Comparison of ENCODE assay signal across 14 mouse cellular contexts in the genomic region with DNA sequence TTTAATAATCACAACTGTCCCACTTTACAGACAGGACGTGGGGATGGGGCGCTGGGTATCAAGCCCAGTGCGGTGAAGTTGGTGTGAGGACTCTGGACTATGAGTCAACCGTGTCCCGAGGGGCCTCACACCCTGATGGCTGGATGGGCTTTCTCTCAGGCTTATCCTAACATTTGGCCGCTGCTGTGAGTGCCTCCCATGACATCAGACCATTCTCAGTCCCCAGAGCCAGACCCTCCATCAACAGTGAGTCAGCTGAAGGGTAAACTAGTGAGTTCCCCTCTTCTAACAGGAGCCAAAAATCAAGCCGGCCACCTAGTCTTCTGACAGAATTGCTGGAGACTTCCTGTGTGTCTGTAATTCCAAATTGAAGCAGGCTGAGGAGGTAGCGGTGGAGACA.
DNase-seq lines count a peak whose midpoint lies in the region; ATAC-seq lines count a peak whose summit lies in the region.
"Had no signal": no experiment of that assay in that cellular context is flagged by ENCODE, and none has a peak within 500 bp of the region (broad histone marks: within the 10 kb centered on the region; RNA-seq: fewer than 3 reads in every experiment).

No protein-coding gene starts in this region.

- no peaks in the 10 kb centered on the region for H3K9me3 ChIP-seq in lung, embryonic 15.5 days
- H3K9me3 ChIP-seq in stomach, embryonic 14.5 days (ENCODE audit: control insufficient read depth, low read depth, low read length) = no peaks in the 10 kb centered on the region
- H3K9me3 ChIP-seq: kidney, embryonic 15.5 days; neural tube, embryonic 12.5 days had no signal

- no peaks in the 10 kb centered on the region for H3K27me3 ChIP-seq in lung, embryonic 15.5 days
- H3K27me3 ChIP-seq in stomach, embryonic 14.5 days (ENCODE audit: control insufficient read depth, insufficient read depth, low read length) = no peaks in the 10 kb centered on the region
- H3K27me3 ChIP-seq: kidney, embryonic 15.5 days; neural tube, embryonic 12.5 days had no signal

- peak overlapping the region; percentile 37 for H3K27ac ChIP-seq in lung, embryonic 15.5 days
- peak overlapping the region; percentile 33; the same call in 1 of the 2 replicates for H3K27ac ChIP-seq in stomach, embryonic 14.5 days (ENCODE audit: low read length)
- H3K27ac ChIP-seq: kidney, embryonic 15.5 days; neural tube, embryonic 12.5 days had no signal

- intact Hi-C loops in heart, postnatal 25 days (cut with DNase I) = no loop called here

- 0 out of 2 replicates have a peak, but pooled peaks have one; percentile 46 for ATAC-seq in lung, embryonic 15.5 days (ENCODE audit: borderline replicate concordance, extremely low read depth, low FRiP score, low TSS enrichment)
- ATAC-seq in granulocyte monocyte progenitor cell, adult 5-6 weeks (replicated peaks; ENCODE audit: poor library complexity, severe bottlenecking) = 0 out of 2 replicates have a peak, but pooled peaks have one; percentile 10
- ATAC-seq in stomach, embryonic 14.5 days (ENCODE audit: insufficient number of reproducible peaks, insufficient read depth, low FRiP score, low read depth) = no peak
- no peak for ATAC-seq in megakaryocyte-erythroid progenitor cell, adult 5-6 weeks (replicated peaks; ENCODE audit: low FRiP score, low TSS enrichment, poor library complexity, severe bottlenecking)

- WGBS in lung, embryonic 15.5 days = 48% methylated on average over 8 of the region's 8 CpGs
- 48% methylated on average over 8 of the region's 8 CpGs for WGBS in stomach, embryonic 14.5 days

- H3K4me2 ChIP-seq in lung, embryonic 15.5 days = no peak overlapping the region
- no peak overlapping the region for H3K4me2 ChIP-seq in stomach, embryonic 14.5 days (replicated peaks; ENCODE audit: low read depth, low read length)
- H3K4me2 ChIP-seq: kidney, embryonic 15.5 days; midbrain, embryonic 11.5 days; neural tube, embryonic 12.5 days had no signal

- no peak overlapping the region for H3K9ac ChIP-seq in lung, embryonic 15.5 days
- H3K9ac ChIP-seq in stomach, embryonic 14.5 days (replicated peaks; ENCODE audit: low read depth, low read length) = no peak overlapping the region
- H3K9ac ChIP-seq: kidney, embryonic 15.5 days; neural tube, embryonic 12.5 days had no signal

- H3K4me3 ChIP-seq in lung, embryonic 15.5 days = no peak overlapping the region
- H3K4me3 ChIP-seq in stomach, embryonic 14.5 days (ENCODE audit: low read depth, low read length) = no peak overlapping the region
- H3K4me3 ChIP-seq: kidney, embryonic 15.5 days; neural tube, embryonic 12.5 days had no signal

- no peak for DNase-seq in lung, postnatal 36 days
- peak; percentile 73 for DNase-seq in heart, postnatal 25 days (ENCODE audit: low spot score)
- no peak for DNase-seq in cerebellum, adult 9-10 months
- no peak for DNase-seq in cerebellum, postnatal 14 days
- DNase-seq: cerebellum, postnatal 10 days; left cerebral cortex, postnatal 4 days; thymus, adult 18-20 months had no signal

- H3K36me3 ChIP-seq in lung, embryonic 15.5 days = no peaks in the 10 kb centered on the region
- no peaks in the 10 kb centered on the region for H3K36me3 ChIP-seq in stomach, embryonic 14.5 days (ENCODE audit: control insufficient read depth, insufficient read depth, low read length)
- H3K36me3 ChIP-seq: kidney, embryonic 15.5 days; neural tube, embryonic 12.5 days had no signal

- 0 out of 2 replicates have a peak, but pooled peaks cover 9% of the 10 kb centered on the region for H3K4me1 ChIP-seq in lung, embryonic 15.5 days
- H3K4me1 ChIP-seq in stomach, embryonic 14.5 days (ENCODE audit: control insufficient read depth, insufficient read depth, low read length) = 0 out of 2 replicates have a peak, but pooled peaks cover 3% of the 10 kb centered on the region
- H3K4me1 ChIP-seq: neural tube, embryonic 12.5 days had no signal

Comparison
In these comparisons a context has a peak if more than half of its experiments do, and no peak if none do; other contexts are left out.
1. ATAC-seq: peak in lung, embryonic 15.5 days (single experiment) and granulocyte monocyte progenitor cell, adult 5-6 weeks (single experiment); none in stomach, embryonic 14.5 days (single experiment) and megakaryocyte-erythroid progenitor cell, adult 5-6 weeks (single experiment).